Mouse (Mus musculus): ENCODE measurements at regions not wholly inside any gene's neighbourhood (a gene's known extent, or its start where the extent isn't known, plus 50 kb on each side); places are given as distances from the start of the nearest gene placed in this dataset.

DNA sequence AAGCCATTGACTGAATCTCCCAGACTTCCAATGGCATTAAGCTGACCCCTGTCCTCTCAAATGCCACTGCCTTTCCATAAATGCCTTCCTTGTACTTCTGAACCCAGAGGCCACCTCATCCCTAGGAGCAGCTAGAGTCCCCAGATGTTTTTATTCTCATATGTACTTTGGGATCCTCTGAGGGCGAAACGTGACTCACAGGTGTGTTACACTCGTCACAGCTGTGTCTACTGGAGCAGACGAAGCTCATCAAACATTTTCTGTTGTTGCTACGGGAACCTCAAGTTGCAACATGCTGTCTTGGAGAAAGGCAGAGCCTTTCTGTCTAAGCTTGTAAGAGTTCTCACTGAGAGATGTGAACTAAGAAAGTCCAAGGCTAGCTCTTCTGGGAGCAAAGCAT lies 80.1 kb downstream of the Zfp706 start:
- Histone ChIP-seq H3K27ac (ENCODE audit: low read depth, low read length) (no peak overlapping the region), H3K9me3 (ENCODE audit: control insufficient read depth, low read length) (no peaks in the 10 kb centered on the region), H3K27me3 (ENCODE audit: control insufficient read depth, insufficient read depth, low read length) (no peaks in the 10 kb centered on the region), H3K9ac (ENCODE audit: low read depth, low read length) (no peak overlapping the region), H3K4me2 (replicated peaks; ENCODE audit: low read depth, low read length) (no peak overlapping the region), H3K36me3 (ENCODE audit: control insufficient read depth, insufficient read depth, low read length) (no peaks in the 10 kb centered on the region), H3K4me1 (ENCODE audit: control insufficient read depth, insufficient read depth, low read length) (no peaks in the 10 kb centered on the region), H3K4me3 (ENCODE audit: low read length) (no peak overlapping the region)
- ATAC-seq (ENCODE audit: low FRiP score, low TSS enrichment) = no peak
- 65% methylated on average over 5 of the region's 5 CpGs for WGBS

DNA sequence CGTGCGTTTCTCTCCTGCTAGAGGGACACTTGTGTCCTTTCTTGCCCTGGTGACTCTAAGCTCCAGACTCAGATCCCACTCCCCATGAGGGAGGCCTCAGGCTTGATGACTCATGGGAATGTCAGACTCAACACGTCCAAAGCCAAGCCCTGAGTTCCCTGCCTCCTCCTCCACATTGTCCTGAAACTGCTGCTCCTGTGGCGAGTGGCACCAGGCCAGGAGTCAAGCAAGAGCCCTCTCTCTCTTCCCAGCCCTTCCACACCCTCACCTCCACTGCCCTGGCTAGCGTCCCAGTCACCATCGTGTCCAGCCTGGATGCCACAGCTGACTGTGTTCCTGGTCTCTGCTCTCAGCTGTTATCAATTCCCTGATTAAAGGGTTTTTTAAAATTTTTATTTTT lies 83.4 kb downstream of the Zfp706 start:
- no peaks in the 10 kb centered on the region for H3K27me3 ChIP-seq (ENCODE audit: control insufficient read depth, insufficient read depth, low read length)
- 64% methylated on average over 6 of the region's 6 CpGs for WGBS
- no peak overlapping the region for H3K9ac ChIP-seq (ENCODE audit: low read depth, low read length)
- H3K4me1 ChIP-seq (ENCODE audit: control insufficient read depth, insufficient read depth, low read length) = no peaks in the 10 kb centered on the region
- H3K36me3 ChIP-seq (ENCODE audit: control insufficient read depth, insufficient read depth, low read length) = no peaks in the 10 kb centered on the region
- no peak overlapping the region for H3K4me3 ChIP-seq (ENCODE audit: low read length)
- no peak overlapping the region for H3K27ac ChIP-seq (ENCODE audit: low read depth, low read length)
- H3K9me3 ChIP-seq (ENCODE audit: control insufficient read depth, low read length) = no peaks in the 10 kb centered on the region
- no peak overlapping the region for H3K4me2 ChIP-seq (replicated peaks; ENCODE audit: low read depth, low read length)
- ATAC-seq (ENCODE audit: low FRiP score, low TSS enrichment) = no peak

DNA sequence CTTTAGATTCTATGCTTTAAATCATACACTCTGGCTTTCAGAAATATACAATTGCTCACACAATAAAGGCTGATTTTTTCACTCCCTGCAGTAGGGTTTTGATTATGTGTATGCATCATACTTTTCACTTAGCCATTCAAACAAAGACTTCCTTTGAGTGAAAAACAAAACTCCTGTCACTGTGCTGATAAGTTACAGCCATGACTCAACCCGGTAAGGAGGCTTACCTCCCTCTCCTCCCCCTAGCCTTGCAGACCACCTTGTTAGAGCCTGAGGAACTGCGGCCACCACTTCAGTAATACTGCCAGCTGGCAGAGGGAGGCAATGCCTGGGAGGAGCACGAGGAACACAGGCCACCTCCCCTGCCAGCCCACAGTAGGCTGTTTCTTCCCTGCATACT lies 86.2 kb downstream of the Zfp706 start:
- no peak for ATAC-seq (ENCODE audit: low FRiP score, low TSS enrichment)
- WGBS = 38% methylated on average over 3 of the region's 3 CpGs

DNA sequence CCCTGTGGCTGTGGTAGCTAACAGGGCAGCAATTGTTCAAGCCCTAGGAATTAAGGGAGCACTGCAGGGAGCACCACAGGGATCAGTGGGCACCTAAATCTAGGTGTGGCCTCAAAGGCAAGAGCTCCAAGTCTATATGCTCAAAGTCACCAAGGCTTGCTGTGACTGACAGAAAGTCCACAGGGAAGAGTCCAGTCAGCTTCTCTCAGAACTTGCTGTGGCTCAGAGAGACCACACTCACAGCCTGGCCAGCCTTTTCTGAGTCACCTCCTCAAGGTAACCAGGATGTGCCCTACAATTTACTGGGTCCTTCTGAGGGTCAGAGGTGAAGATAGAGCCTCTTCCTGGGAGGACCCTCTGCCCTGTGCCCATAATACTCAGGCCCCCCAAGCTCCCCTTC lies 86.7 kb downstream of the Zfp706 start:
- Histone ChIP-seq H3K9me3 (ENCODE audit: control insufficient read depth, low read length) (no peaks in the 10 kb centered on the region), H3K9ac (ENCODE audit: low read depth, low read length) (no peak overlapping the region), H3K4me1 (ENCODE audit: control insufficient read depth, insufficient read depth, low read length) (0 out of 2 replicates have a peak, but pooled peaks cover 3% of the 10 kb centered on the region), H3K27me3 (ENCODE audit: control insufficient read depth, insufficient read depth, low read length) (no peaks in the 10 kb centered on the region), H3K4me2 (replicated peaks; ENCODE audit: low read depth, low read length) (no peak overlapping the region), H3K27ac (ENCODE audit: low read depth, low read length) (no peak overlapping the region), H3K4me3 (ENCODE audit: low read length) (no peak overlapping the region), H3K36me3 (ENCODE audit: control insufficient read depth, insufficient read depth, low read length) (no peaks in the 10 kb centered on the region)
- ATAC-seq (ENCODE audit: low FRiP score, low TSS enrichment) = no peak

More for the DNA sequence above, 86.2 kb downstream of the Zfp706 start:
- Histone ChIP-seq H3K9ac (ENCODE audit: low read depth, low read length) (no peak overlapping the region), H3K27me3 (ENCODE audit: control insufficient read depth, insufficient read depth, low read length) (no peaks in the 10 kb centered on the region), H3K9me3 (ENCODE audit: control insufficient read depth, low read length) (no peaks in the 10 kb centered on the region), H3K4me1 (ENCODE audit: control insufficient read depth, insufficient read depth, low read length) (0 out of 2 replicates have a peak, but pooled peaks cover 3% of the 10 kb centered on the region), H3K4me2 (replicated peaks; ENCODE audit: low read depth, low read length) (no peak overlapping the region), H3K36me3 (ENCODE audit: control insufficient read depth, insufficient read depth, low read length) (no peaks in the 10 kb centered on the region), H3K27ac (ENCODE audit: low read depth, low read length) (no peak overlapping the region), H3K4me3 (ENCODE audit: low read length) (no peak overlapping the region)

DNA sequence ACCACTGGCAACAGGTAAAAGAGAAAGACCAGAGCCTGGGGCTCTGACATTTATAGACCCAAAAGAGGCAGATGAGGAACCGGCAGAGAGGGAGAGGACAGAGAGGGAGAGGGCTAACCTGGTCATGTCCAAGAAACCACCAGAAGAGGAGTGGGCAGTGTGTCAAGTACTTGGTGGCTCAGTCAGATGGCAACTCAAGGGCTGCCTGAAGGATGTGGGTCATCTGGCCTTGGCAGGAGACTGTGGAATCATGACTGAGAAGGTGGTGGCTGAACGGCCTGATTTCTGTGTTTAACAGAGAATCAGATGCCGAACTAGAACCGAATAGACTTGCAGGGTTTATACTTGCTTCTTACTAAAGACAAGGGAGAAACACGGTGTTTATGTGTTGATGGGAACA lies 87.9 kb downstream of the Zfp706 start:
- H3K9me3 ChIP-seq (ENCODE audit: control insufficient read depth, low read length) = no peaks in the 10 kb centered on the region
- H3K4me2 ChIP-seq (replicated peaks; ENCODE audit: low read depth, low read length) = no peak overlapping the region
- no peak overlapping the region for H3K4me3 ChIP-seq (ENCODE audit: low read length)
- H3K27ac ChIP-seq (ENCODE audit: low read depth, low read length) = no peak overlapping the region
- no peaks in the 10 kb centered on the region for H3K27me3 ChIP-seq (ENCODE audit: control insufficient read depth, insufficient read depth, low read length)
- 97% methylated on average over 5 of the region's 5 CpGs for WGBS
- no peak for ATAC-seq (ENCODE audit: low FRiP score, low TSS enrichment)
- no peak overlapping the region for H3K9ac ChIP-seq (ENCODE audit: low read depth, low read length)
- 0 out of 2 replicates have a peak, but pooled peaks cover 3% of the 10 kb centered on the region for H3K4me1 ChIP-seq (ENCODE audit: control insufficient read depth, insufficient read depth, low read length)
- H3K36me3 ChIP-seq (ENCODE audit: control insufficient read depth, insufficient read depth, low read length) = no peaks in the 10 kb centered on the region

DNA sequence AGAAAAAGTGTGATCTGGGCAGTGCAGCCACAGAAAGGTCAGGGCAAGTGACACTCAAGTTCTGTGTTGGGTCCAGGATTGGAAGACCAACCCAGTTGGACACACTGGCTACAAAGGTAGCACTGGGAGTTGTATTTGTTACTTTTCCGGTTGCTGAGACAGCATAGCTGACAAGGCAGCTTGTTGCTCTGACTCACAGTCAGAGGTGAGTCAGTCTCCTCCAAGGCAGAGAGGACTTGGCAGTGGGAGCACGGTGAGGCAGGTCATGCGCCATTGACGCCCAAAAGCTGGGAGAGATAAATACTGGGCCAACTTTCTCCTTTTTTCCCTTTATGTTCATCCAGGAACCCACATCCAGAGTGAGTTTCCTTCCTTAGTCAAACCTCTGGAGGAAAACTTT lies 88.4 kb downstream of the Zfp706 start:
- no peak for ATAC-seq (ENCODE audit: low FRiP score, low TSS enrichment)
- WGBS = 86% methylated on average over 4 of the region's 4 CpGs
- no peaks in the 10 kb centered on the region for H3K27me3 ChIP-seq (ENCODE audit: control insufficient read depth, insufficient read depth, low read length)

DNA sequence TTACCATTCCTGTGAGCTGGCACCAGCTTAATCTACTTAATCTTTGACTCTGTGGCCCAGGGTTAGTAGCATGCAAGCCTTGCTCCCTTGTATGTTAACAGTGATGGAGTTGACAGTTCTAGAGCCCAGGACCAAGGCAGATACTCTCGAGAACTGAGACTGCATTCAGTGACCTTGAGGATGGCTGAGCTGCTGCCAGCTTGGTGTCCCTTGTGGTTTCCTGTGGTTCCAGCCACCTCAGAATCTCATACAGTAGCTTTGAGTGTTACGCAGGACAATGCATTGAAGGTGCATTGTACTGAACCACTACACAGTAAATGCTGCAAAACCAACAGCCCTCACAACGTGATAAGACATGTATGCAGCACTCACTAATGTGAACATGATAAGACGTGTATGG lies 90.6 kb downstream of the Zfp706 start:
- Histone ChIP-seq H3K4me3 (ENCODE audit: low read length) (no peak overlapping the region), H3K4me1 (ENCODE audit: control insufficient read depth, insufficient read depth, low read length) (peaks cover 9% of the 10 kb centered on the region; the same call in 1 of the 2 replicates), H3K9me3 (ENCODE audit: control insufficient read depth, low read length) (no peaks in the 10 kb centered on the region), H3K9ac (ENCODE audit: low read depth, low read length) (no peak overlapping the region), H3K27me3 (ENCODE audit: control insufficient read depth, insufficient read depth, low read length) (no peaks in the 10 kb centered on the region), H3K36me3 (ENCODE audit: control insufficient read depth, insufficient read depth, low read length) (no peaks in the 10 kb centered on the region), H3K27ac (ENCODE audit: low read depth, low read length) (no peak overlapping the region), H3K4me2 (replicated peaks; ENCODE audit: low read depth, low read length) (no peak overlapping the region)
- 79% methylated on average over 4 of the region's 4 CpGs for WGBS
- no peak for ATAC-seq (ENCODE audit: low FRiP score, low TSS enrichment)

More for the DNA sequence above, 88.4 kb downstream of the Zfp706 start:
- H3K9ac ChIP-seq (ENCODE audit: low read depth, low read length) = no peak overlapping the region
- H3K36me3 ChIP-seq (ENCODE audit: control insufficient read depth, insufficient read depth, low read length) = no peaks in the 10 kb centered on the region
- H3K9me3 ChIP-seq (ENCODE audit: control insufficient read depth, low read length) = no peaks in the 10 kb centered on the region
- H3K27ac ChIP-seq (ENCODE audit: low read depth, low read length) = no peak overlapping the region
- no peak overlapping the region for H3K4me2 ChIP-seq (replicated peaks; ENCODE audit: low read depth, low read length)
- no peak overlapping the region for H3K4me3 ChIP-seq (ENCODE audit: low read length)
- H3K4me1 ChIP-seq (ENCODE audit: control insufficient read depth, insufficient read depth, low read length) = 0 out of 2 replicates have a peak, but pooled peaks cover 3% of the 10 kb centered on the region

DNA sequence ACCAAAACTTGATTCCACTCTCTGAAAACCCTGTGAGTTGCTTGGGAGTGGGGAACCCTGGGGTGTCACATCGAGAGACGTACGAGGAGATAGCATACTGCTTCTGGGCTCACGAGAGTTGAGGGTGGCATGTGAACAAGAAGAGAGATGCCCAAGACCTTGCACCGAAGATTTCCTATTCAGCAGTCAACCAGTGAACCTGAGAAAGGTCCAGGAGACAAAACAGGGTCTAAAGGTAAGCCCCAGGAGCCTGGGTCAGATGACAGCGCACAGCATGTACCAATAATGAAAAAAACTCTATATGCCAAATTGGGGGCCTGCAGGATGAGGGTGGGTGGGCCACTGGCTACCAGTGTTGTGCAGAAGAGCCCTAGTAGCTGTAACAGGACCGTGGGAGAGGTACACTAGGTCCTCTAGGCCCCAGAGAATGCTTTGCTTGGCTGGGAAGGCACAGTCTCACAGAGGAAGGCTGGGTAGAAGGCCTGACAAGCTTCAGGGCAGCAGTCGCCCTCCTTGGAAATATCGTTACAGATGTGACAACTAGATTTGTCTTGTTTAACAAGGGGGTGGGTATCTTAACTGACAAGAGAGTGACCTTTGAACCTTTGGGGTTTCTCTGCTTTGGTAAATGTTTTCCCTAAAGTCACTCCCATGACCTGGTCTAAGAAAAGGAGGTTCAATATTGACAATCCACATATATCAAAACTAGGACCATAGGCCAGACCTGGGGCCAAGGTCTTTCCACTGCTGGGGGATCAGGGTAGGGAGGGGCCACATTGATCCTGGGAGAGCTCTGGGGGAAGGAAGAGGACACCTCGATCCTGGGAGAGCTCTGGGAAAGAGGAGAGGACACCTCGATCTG lies 93.1 kb downstream of the Zfp706 start:
- Histone ChIP-seq H3K4me1 (ENCODE audit: control insufficient read depth, insufficient read depth, low read length) (peaks cover 15% of the 10 kb centered on the region; the same call in 1 of the 2 replicates), H3K9me3 (ENCODE audit: control insufficient read depth, low read length) (no peaks in the 10 kb centered on the region), H3K27ac (ENCODE audit: low read depth, low read length) (no peak overlapping the region), H3K27me3 (ENCODE audit: control insufficient read depth, insufficient read depth, low read length) (no peaks in the 10 kb centered on the region), H3K4me3 (ENCODE audit: low read length) (no peak overlapping the region), H3K36me3 (ENCODE audit: control insufficient read depth, insufficient read depth, low read length) (no peaks in the 10 kb centered on the region), H3K4me2 (replicated peaks; ENCODE audit: low read depth, low read length) (no peak overlapping the region), H3K9ac (ENCODE audit: low read depth, low read length) (no peak overlapping the region)
- no peak for ATAC-seq (ENCODE audit: low FRiP score, low TSS enrichment)
- WGBS = 75% methylated on average over 11 of the region's 11 CpGs

DNA sequence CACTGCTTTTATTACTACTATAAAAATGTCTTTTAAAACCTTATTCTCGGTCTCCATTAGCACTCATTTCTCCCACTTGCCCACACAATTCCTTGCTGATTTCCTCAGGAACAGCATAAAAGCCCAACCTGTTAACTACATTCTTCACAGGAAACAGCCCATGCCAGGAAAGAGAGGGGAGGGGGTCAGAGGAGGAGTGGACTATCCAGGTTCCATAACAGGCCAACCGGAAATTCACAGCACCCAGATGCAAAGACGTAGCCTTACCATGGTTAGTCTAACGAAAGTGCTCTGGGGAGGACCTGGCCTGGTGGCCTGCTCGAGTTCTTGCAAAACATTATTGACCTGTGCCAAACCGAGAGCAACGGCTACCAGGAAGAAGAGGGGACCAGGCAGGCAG lies 94.3 kb downstream of the Zfp706 start:
- no peak overlapping the region for H3K27ac ChIP-seq (ENCODE audit: low read depth, low read length)
- H3K4me2 ChIP-seq (replicated peaks; ENCODE audit: low read depth, low read length) = no peak overlapping the region
- H3K9me3 ChIP-seq (ENCODE audit: control insufficient read depth, low read length) = no peaks in the 10 kb centered on the region
- no peaks in the 10 kb centered on the region for H3K36me3 ChIP-seq (ENCODE audit: control insufficient read depth, insufficient read depth, low read length)
- no peaks in the 10 kb centered on the region for H3K27me3 ChIP-seq (ENCODE audit: control insufficient read depth, insufficient read depth, low read length)
- ATAC-seq (ENCODE audit: low FRiP score, low TSS enrichment) = no peak
- WGBS = 51% methylated on average over 7 of the region's 7 CpGs
- H3K9ac ChIP-seq (ENCODE audit: low read depth, low read length) = no peak overlapping the region
- peaks cover 12% of the 10 kb centered on the region; the same call in 1 of the 2 replicates for H3K4me1 ChIP-seq (ENCODE audit: control insufficient read depth, insufficient read depth, low read length)
- no peak overlapping the region for H3K4me3 ChIP-seq (ENCODE audit: low read length)

Data from kidney, embryonic 14.5 days (tissue).